ENCODE assay signal across 25 mouse cellular contexts in genomic region chr17:12499426-12499825, GRCm38 (mm10).
"Had no signal": no experiment of that assay in that cellular context is flagged by ENCODE, and none has a peak within 500 bp of the region (broad histone marks: within the 10 kb centered on the region; RNA-seq: fewer than 3 reads in every experiment).

No protein-coding gene starts in this region.

- H3K9ac ChIP-seq: heart, embryonic 12.5 days; hindbrain, embryonic 12.5 days; hindbrain, embryonic 14.5 days; intestine, embryonic 15.5 days; kidney, embryonic 15.5 days; limb, embryonic 13.5 days; limb, embryonic 15.5 days; liver, embryonic 12.5 days; liver, embryonic 14.5 days had no signal

- H3K9me3 ChIP-seq: hindbrain, embryonic 10.5 days; hindbrain, embryonic 12.5 days; intestine, embryonic 15.5 days; kidney, embryonic 15.5 days; limb, embryonic 15.5 days; liver, embryonic 12.5 days had no signal

- DNase-seq: gastrocnemius, postnatal 14 days; gastrocnemius, postnatal 36 days; heart, adult 2 months; heart, postnatal 10 days; heart, postnatal 4 days; kidney, adult 2 months; kidney, adult 9 months; kidney, postnatal 14 days; kidney, postnatal 36 days; left cerebral cortex, postnatal 4 days had no signal

- H3K36me3 ChIP-seq: heart, embryonic 12.5 days; hindbrain, embryonic 10.5 days; hindbrain, embryonic 12.5 days; intestine, embryonic 15.5 days; kidney, embryonic 15.5 days; limb, embryonic 13.5 days; limb, embryonic 15.5 days; liver, embryonic 12.5 days had no signal

- H3K27ac ChIP-seq: heart, adult 2 months; hindbrain, embryonic 10.5 days; hindbrain, embryonic 12.5 days; hindbrain, embryonic 14.5 days; intestine, embryonic 15.5 days; kidney, embryonic 15.5 days; kidney, postnatal 0 days; layer of hippocampus, adult 2 months; limb, embryonic 13.5 days; limb, embryonic 15.5 days; liver, embryonic 12.5 days; liver, embryonic 14.5 days had no signal

- H3K4me3 ChIP-seq: heart, adult 2 months; heart, embryonic 12.5 days; hindbrain, embryonic 10.5 days; hindbrain, embryonic 12.5 days; intestine, embryonic 15.5 days; kidney, embryonic 15.5 days; layer of hippocampus, adult 2 months; limb, embryonic 13.5 days; limb, embryonic 15.5 days; liver, embryonic 12.5 days had no signal

- ATAC-seq: hindbrain, embryonic 16.5 days; inflammation-experienced regulatory T-cells, adult 6 months; intestine, embryonic 15.5 days; intestine, postnatal 0 days; liver, embryonic 12.5 days had no signal

- H3K4me1 ChIP-seq: heart, embryonic 12.5 days; hindbrain, embryonic 10.5 days; hindbrain, embryonic 12.5 days; intestine, embryonic 15.5 days; kidney, embryonic 15.5 days; limb, embryonic 13.5 days; limb, embryonic 15.5 days had no signal
